Mouse (Mus musculus) brain, embryonic 14.5 days (tissue): ENCODE measurements around the gene Gtf2a2.

Experiments used
- CTCF ChIP-seq: fragments of 200-500 bp; IDR thresholded peaks from 2 replicates; pipeline ENCODE4 v1.5.1; 2012; ENCODE audit warnings: inconsistent platforms, mild to moderate bottlenecking, moderate library complexity, borderline replicate concordance; ENCODE audit not compliant: insufficient read depth, insufficient read length; ENCODE audit errors: extremely low read depth
- POLR2A ChIP-seq: fragments of 200-500 bp; IDR thresholded peaks from 2 replicates; pipeline ENCODE4 v1.6.1; 2012; ENCODE audit warnings: mild to moderate bottlenecking, inconsistent platforms, borderline replicate concordance; ENCODE audit not compliant: poor library complexity, insufficient read depth, insufficient read length, severe bottlenecking; ENCODE audit errors: extremely low read depth

DNA sequence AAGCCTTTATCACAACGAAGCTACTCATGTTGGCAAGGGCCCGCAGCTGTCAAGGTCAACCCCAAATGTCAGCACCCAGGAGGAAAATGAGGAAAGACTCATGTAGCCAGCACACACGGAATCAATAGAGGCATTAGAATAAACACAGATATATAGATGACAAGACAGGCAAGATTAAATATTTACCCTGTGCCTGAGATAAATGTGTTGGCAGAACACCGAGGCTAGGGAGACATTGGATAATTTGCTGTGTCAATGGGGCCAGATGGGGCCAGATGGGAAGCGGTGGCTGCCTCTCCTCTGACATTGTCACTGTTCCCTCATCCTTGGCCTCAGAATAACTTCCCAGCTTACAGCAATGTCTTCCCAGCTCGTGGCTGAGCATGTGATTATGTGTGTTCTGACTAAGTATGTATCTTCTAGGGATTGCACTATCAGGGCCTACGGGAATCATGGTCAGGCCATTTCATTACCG is 57.6 kb downstream of the Gtf2a2 start:
- TF ChIP-seq CTCF (no peak), POLR2A (no peak)
